Mouse (Mus musculus): Measurements from ENCODE around the gene Map4k2.

- no peak for TF ChIP-seq UBTF (IDR thresholded peaks at IDR 0.05; ENCODE audit: borderline replicate concordance, insufficient read depth, low read depth, low read length)
- no peak for TF ChIP-seq HCFC1 (IDR thresholded peaks at IDR 0.05; ENCODE audit: low read depth, low read length)
- no peak for TF ChIP-seq CTCF (IDR thresholded peaks at IDR 0.05 in 2 of 3, conservative IDR thresholded peaks at IDR 0.05 in 1 of 3; ENCODE audit: control insufficient read depth in 1 of 3, insufficient read depth in 1 of 3, low read depth in 2 of 3, low read length in 3 of 3, poor library complexity in 1 of 3, severe bottlenecking in 1 of 3)
- no peak for TF ChIP-seq CHD2 (IDR thresholded peaks at IDR 0.05; ENCODE audit: low read length)
- TF ChIP-seq USF1 (IDR thresholded peaks at IDR 0.05; ENCODE audit: low read depth, low read length) = no peak
Observed at GRCm38 (mm10) chr19:6336920-6337319, 4.0 kb upstream of the Map4k2 start.
